Mouse (Mus musculus) CH12.LX (cell line): ENCODE data around the gene Kif19a. TPM values are rescaled to one million over a fixed set of nuclear protein-coding genes. Genes with fewer than 3 reads are reported as not detected.

Experiments
- DNase-seq: peaks from one replicate; pipeline ENCODE4 v3.0.0-alpha.2; 2013; ENCODE audit errors: extremely low read depth
- H3K27ac ChIP-seq: 2 replicates; pipeline ENCODE4 v1.5.1; 2012; ENCODE audit warnings: low read depth, mild to moderate bottlenecking, control low read depth, moderate library complexity; ENCODE audit not compliant: insufficient read depth
- H3K27me3 ChIP-seq: replicated peaks from 2 replicates; pipeline ENCODE3; 2012; ENCODE audit warnings: inconsistent platforms
- H3K36me3 ChIP-seq, 2 experiments: replicated peaks in 1 of 2; 2 replicates each; pipeline versions ENCODE3 to v1.6.1; 2012; ENCODE audit warnings: inconsistent platforms in 1 of 2, low read length in 1 of 2, mild to moderate bottlenecking in 1 of 2, mixed read lengths in 1 of 2, moderate library complexity in 1 of 2; ENCODE audit not compliant: control insufficient read depth in 1 of 2, insufficient read depth in 1 of 2
- H3K4me1 ChIP-seq, 2 experiments: 2 replicates each; pipeline ENCODE4 v1.6.1; 2012; ENCODE audit warnings: inconsistent platforms in 1 of 2, moderate library complexity in 1 of 2; ENCODE audit not compliant: insufficient read depth in 2 of 2, control insufficient read depth in 1 of 2
- H3K4me2 ChIP-seq: 2 replicates; pipeline ENCODE4 v1.6.1; 2012; ENCODE audit warnings: low read depth, mild to moderate bottlenecking, control low read depth; ENCODE audit not compliant: poor library complexity, insufficient read depth, severe bottlenecking
- H3K4me3 ChIP-seq, 3 experiments: fragments of 150-350 bp in 1 of 3; sonication (generic) in 1 of 3; replicated peaks in 1 of 3; 2 replicates each; pipeline versions ENCODE3 to v1.5.1; 2011 to 2012; ENCODE audit warnings: low read depth in 2 of 3, low read length in 2 of 3, mild to moderate bottlenecking in 2 of 3, moderate library complexity in 2 of 3, control low read depth in 1 of 3, improper control_type of control experiment in 1 of 3, inconsistent platforms in 1 of 3, mixed read lengths in 1 of 3; ENCODE audit not compliant: poor library complexity in 1 of 3
- H3K79me2 ChIP-seq: replicated peaks from 2 replicates; pipeline ENCODE4 v1.6.1; 2012; ENCODE audit warnings: mild to moderate bottlenecking, moderate library complexity; ENCODE audit not compliant: control insufficient read depth, poor library complexity, insufficient read depth, severe bottlenecking; ENCODE audit errors: extremely low read depth
- H3K9ac ChIP-seq: 2 replicates; pipeline ENCODE4 v1.6.1; 2012; ENCODE audit warnings: low read depth, mild to moderate bottlenecking, control low read depth, moderate library complexity; ENCODE audit not compliant: insufficient read depth
- H3K9me3 ChIP-seq: replicated peaks from 2 replicates; pipeline ENCODE3; 2012; ENCODE audit warnings: low read length, inconsistent platforms, mixed read lengths
- BHLHE40 ChIP-seq: IDR thresholded peaks from 2 replicates; pipeline ENCODE4 v1.6.1; 2011; ENCODE audit warnings: mild to moderate bottlenecking, low read depth, low read length, improper control_type of control experiment
- CHD1 ChIP-seq: IDR thresholded peaks from 2 replicates; pipeline ENCODE4 v1.6.1; 2012; ENCODE audit warnings: low read depth, low read length, improper control_type of control experiment, inconsistent platforms
- CHD2 ChIP-seq: IDR thresholded peaks from 2 replicates; pipeline ENCODE4 v1.6.1; 2011; ENCODE audit warnings: low read length, improper control_type of control experiment
- CTCF ChIP-seq, 2 experiments: IDR thresholded peaks in 1 of 2; conservative IDR thresholded peaks in 1 of 2; 2 replicates each; pipeline ENCODE4 v1.5.1; 2011 to 2012; ENCODE audit warnings: low read depth in 2 of 2, low read length in 2 of 2, improper control_type of control experiment in 1 of 2, inconsistent platforms in 1 of 2, mild to moderate bottlenecking in 1 of 2, moderate library complexity in 1 of 2
- E2F4 ChIP-seq: IDR thresholded peaks from 2 replicates; pipeline ENCODE4 v1.6.1; 2011; ENCODE audit warnings: low read depth, low read length, improper control_type of control experiment; ENCODE audit not compliant: insufficient replicate concordance
- ELF1 ChIP-seq: IDR thresholded peaks from 2 replicates; pipeline ENCODE4 v1.6.1; 2014; ENCODE audit warnings: low read depth, mild to moderate bottlenecking, inconsistent platforms, low read length, improper control_type of control experiment
- EP300 ChIP-seq: IDR thresholded peaks from 2 replicates; pipeline ENCODE4 v1.6.1; 2011; ENCODE audit warnings: low read length, improper control_type of control experiment
- ETS1 ChIP-seq: conservative IDR thresholded peaks from 2 replicates; pipeline ENCODE4 v1.6.1; 2012; ENCODE audit warnings: low read depth, mild to moderate bottlenecking, inconsistent platforms, low read length, improper control_type of control experiment, moderate library complexity
- GABPA ChIP-seq: IDR thresholded peaks from 2 replicates; pipeline ENCODE4 v1.6.1; 2012; ENCODE audit warnings: low read depth, low read length, improper control_type of control experiment, inconsistent platforms; ENCODE audit not compliant: insufficient replicate concordance
- HCFC1 ChIP-seq: IDR thresholded peaks from 2 replicates; pipeline ENCODE4 v1.6.1; 2012; ENCODE audit warnings: low read depth, mild to moderate bottlenecking, inconsistent platforms, low read length, improper control_type of control experiment
- IRF4 ChIP-seq: IDR thresholded peaks from 2 replicates; pipeline ENCODE4 v1.6.1; 2014; ENCODE audit warnings: low read depth, mild to moderate bottlenecking, inconsistent platforms, low read length, improper control_type of control experiment
- JUN ChIP-seq: IDR thresholded peaks from 2 replicates; pipeline ENCODE4 v1.6.1; 2011; ENCODE audit warnings: low read depth, mild to moderate bottlenecking, low read length, improper control_type of control experiment, moderate library complexity; ENCODE audit not compliant: insufficient read depth
- JUND ChIP-seq: conservative IDR thresholded peaks from 2 replicates; pipeline ENCODE4 v1.6.1; 2011; ENCODE audit warnings: low read depth, low read length, improper control_type of control experiment
- KAT2A ChIP-seq: IDR thresholded peaks from 2 replicates; pipeline ENCODE4 v1.6.1; 2012; ENCODE audit warnings: low read length, improper control_type of control experiment, inconsistent platforms; ENCODE audit not compliant: insufficient replicate concordance
- MAFK ChIP-seq: IDR thresholded peaks from 2 replicates; pipeline ENCODE4 v1.6.1; 2011; ENCODE audit warnings: low read length, improper control_type of control experiment; ENCODE audit not compliant: insufficient replicate concordance
- MAX ChIP-seq: IDR thresholded peaks from 2 replicates; pipeline ENCODE4 v1.6.1; 2011; ENCODE audit warnings: low read length, improper control_type of control experiment
- MAZ ChIP-seq: IDR thresholded peaks from 2 replicates; pipeline ENCODE4 v1.6.1; 2012; ENCODE audit warnings: low read depth, mild to moderate bottlenecking, inconsistent platforms, low read length, improper control_type of control experiment, moderate library complexity
- MEF2A ChIP-seq: IDR thresholded peaks from 2 replicates; pipeline ENCODE4 v1.6.1; 2014; ENCODE audit warnings: low read depth, mild to moderate bottlenecking, inconsistent platforms, low read length, improper control_type of control experiment, borderline replicate concordance
- MXI1 ChIP-seq: IDR thresholded peaks from 2 replicates; pipeline ENCODE4 v1.6.1; 2011; ENCODE audit warnings: mild to moderate bottlenecking, low read depth, low read length, improper control_type of control experiment
- MYC ChIP-seq: IDR thresholded peaks from 2 replicates; pipeline ENCODE4 v1.6.1; 2011; ENCODE audit warnings: low read depth, mild to moderate bottlenecking, improper control_type of control experiment, low read length
- NELFE ChIP-seq: IDR thresholded peaks from 2 replicates; pipeline ENCODE4 v1.6.1; 2011; ENCODE audit warnings: low read depth, low read length, improper control_type of control experiment
- NRF1 ChIP-seq: IDR thresholded peaks from 2 replicates; pipeline ENCODE4 v1.6.1; 2014; ENCODE audit warnings: low read depth, mild to moderate bottlenecking, inconsistent platforms, low read length, improper control_type of control experiment, moderate library complexity
- PAX5 ChIP-seq: IDR thresholded peaks from 2 replicates; pipeline ENCODE4 v1.6.1; 2012; ENCODE audit warnings: low read length, inconsistent platforms, mixed read lengths
- POLR2A ChIP-seq: IDR thresholded peaks from 2 replicates; pipeline ENCODE4 v1.6.1; 2011; ENCODE audit warnings: low read depth, mild to moderate bottlenecking, improper control_type of control experiment, low read length
- POLR2AphosphoS2 ChIP-seq: IDR thresholded peaks from 2 replicates; pipeline ENCODE4 v1.6.1; 2011; ENCODE audit warnings: low read depth, low read length, improper control_type of control experiment
- RAD21 ChIP-seq: IDR thresholded peaks from 2 replicates; pipeline ENCODE4 v1.6.1; 2011; ENCODE audit warnings: low read depth, mild to moderate bottlenecking, low read length, improper control_type of control experiment, moderate library complexity
- RCOR1 ChIP-seq: conservative IDR thresholded peaks from 2 replicates; pipeline ENCODE4 v1.6.1; 2012; ENCODE audit warnings: low read depth, mild to moderate bottlenecking, inconsistent platforms, low read length, improper control_type of control experiment
- SIN3A ChIP-seq: IDR thresholded peaks from 2 replicates; pipeline ENCODE4 v1.6.1; 2012; ENCODE audit warnings: low read length, improper control_type of control experiment, inconsistent platforms
- SMC3 ChIP-seq: IDR thresholded peaks from 2 replicates; pipeline ENCODE4 v1.6.1; 2011; ENCODE audit warnings: low read depth, low read length, improper control_type of control experiment
- TBP ChIP-seq: conservative IDR thresholded peaks from 2 replicates; pipeline ENCODE4 v1.6.1; 2011; ENCODE audit warnings: low read depth, low read length, improper control_type of control experiment
- TCF12 ChIP-seq: IDR thresholded peaks from 2 replicates; pipeline ENCODE4 v1.6.1; 2014; ENCODE audit warnings: low read depth, mild to moderate bottlenecking, inconsistent platforms, low read length, improper control_type of control experiment
- UBTF ChIP-seq: IDR thresholded peaks from 2 replicates; pipeline ENCODE4 v1.6.1; 2012; ENCODE audit warnings: low read depth, mild to moderate bottlenecking, inconsistent platforms, low read length, improper control_type of control experiment, moderate library complexity
- USF1 ChIP-seq: IDR thresholded peaks from 2 replicates; pipeline ENCODE4 v1.6.1; 2014; ENCODE audit warnings: low read depth, mild to moderate bottlenecking, inconsistent platforms, low read length, improper control_type of control experiment
- USF2 ChIP-seq: conservative IDR thresholded peaks from 2 replicates; pipeline ENCODE4 v1.6.1; 2011; ENCODE audit warnings: low read depth, low read length, improper control_type of control experiment
- ZC3H11A ChIP-seq: IDR thresholded peaks from 2 replicates; pipeline ENCODE4 v1.6.1; 2012; ENCODE audit warnings: low read depth, mild to moderate bottlenecking, inconsistent platforms, low read length, improper control_type of control experiment
- ZKSCAN1 ChIP-seq: IDR thresholded peaks from 2 replicates; pipeline ENCODE4 v1.6.1; 2012; ENCODE audit warnings: low read depth, inconsistent platforms, low read length, improper control_type of control experiment, borderline replicate concordance
- ZMIZ1 ChIP-seq: IDR thresholded peaks from 2 replicates; pipeline ENCODE4 v1.6.1; 2012; ENCODE audit warnings: low read depth, mild to moderate bottlenecking, inconsistent platforms, low read length, improper control_type of control experiment
- ZNF384 ChIP-seq: IDR thresholded peaks from 2 replicates; pipeline ENCODE4 v1.6.1; 2012; ENCODE audit warnings: low read depth, low read length, improper control_type of control experiment, inconsistent platforms
- dilution Hi-C: fragments of 300-500 bp; cut with MboI; formaldehyde crosslinking; loops from 2 replicates; pipeline ENCODE4 v1.14.3; 2020; ENCODE audit warnings: low sequenced_read_pairs; ENCODE audit not compliant: extremely low pct_unique_long_range_greater_than_20kb, extremely low pct_ligation_motif_present
- in situ Hi-C: fragments of 300-500 bp; cut with MboI; formaldehyde crosslinking; loops from 3 replicates; pipeline ENCODE4 v1.14.3; 2019; ENCODE audit warnings: low sequenced_read_pairs, low pct_ligation_motif_present, low pct_unique_long_range_greater_than_20kb, mixed read lengths
- polyA plus RNA-seq: library from polyadenylated mRNA; unstranded; fragments of >175 nt; gene quantifications from 2 replicates; pipeline ENCODE4 v1.2.1, GENCODE M21; 2012; ENCODE audit warnings: low read depth; ENCODE audit not compliant: insufficient read length
- total RNA-seq, 2 experiments: library from RNA; depleted of rRNA; stranded (reverse); fragments of 300-350 nt in 1 of 2; fragments of >200 nt in 1 of 2; gene quantifications; 2 replicates each; pipeline ENCODE4 v1.2.3; 2012 to 2014

The Kif19a gene
- total and polyA plus RNA-seq, 3 experiments: 1.4 to 8.2 (median 1.9) TPM

GRCm38 (mm10) chr11:114745134-114745533 lies 20.1 kb upstream of the Kif19a start:
- 0 out of 2 replicates have a peak overlapping the region, but pooled peaks have one; percentile 15 for H3K9ac ChIP-seq
- H3K4me1 ChIP-seq: peaks cover 18 to 58% of the 10 kb centered on the region in 2 experiments
- in situ Hi-C loops: no loop called here
- peak; percentile 95 for DNase-seq
- H3K9me3 ChIP-seq: no peaks in the 10 kb centered on the region
- H3K79me2 ChIP-seq: no peaks in the 10 kb centered on the region
- dilution Hi-C loops: no loop called here
- TF ChIP-seq TCF12: 0 out of 2 replicates have a peak, but pooled peaks have one; percentile 44
- peak; percentile 74; the same call in 1 of the 2 replicates for TF ChIP-seq MAZ
- no peak for TF ChIP-seq ZKSCAN1
- no peak for TF ChIP-seq EP300
- peak; percentile 69 for TF ChIP-seq ZC3H11A
- TF ChIP-seq NRF1: 0 out of 2 replicates have a peak, but pooled peaks have one; percentile 22
- no peak for TF ChIP-seq CHD2
- TF ChIP-seq MXI1: no peak; the same call in 1 of the 2 replicates
- TF ChIP-seq NELFE: peak; percentile 58; the same call in 1 of the 2 replicates
- TF ChIP-seq RAD21: no peak; the same call in none of the 2 replicates
- TF ChIP-seq KAT2A: no peak
- peak; percentile 94 for TF ChIP-seq SMC3
- TF ChIP-seq POLR2AphosphoS2: no peak
- peak; percentile 41; the same call in 1 of the 2 replicates for TF ChIP-seq HCFC1
- TF ChIP-seq BHLHE40: no peak
- no peak for TF ChIP-seq USF2
- TF ChIP-seq SIN3A: peak; percentile 50; the same call in 1 of the 2 replicates
- TF ChIP-seq ETS1: no peak
- peak; percentile 52; the same call in 1 of the 2 replicates for TF ChIP-seq ELF1
- no peak; the same call in 1 of the 2 replicates for TF ChIP-seq ZNF384
- no peak for TF ChIP-seq ZMIZ1
- TF ChIP-seq USF1: no peak
- TF ChIP-seq MAX: peak; percentile 45; the same call in 1 of the 2 replicates
- TF ChIP-seq PAX5: no peak
- 0 out of 2 replicates have a peak, but pooled peaks have one; percentile 19 for TF ChIP-seq POLR2A
- TF ChIP-seq GABPA: no peak
- TF ChIP-seq CHD1: no peak
- no peak for TF ChIP-seq E2F4
- TF ChIP-seq MAFK: no peak
- TF ChIP-seq JUN: no peak
- TF ChIP-seq TBP: no peak
- TF ChIP-seq UBTF: no peak
- TF ChIP-seq JUND: no peak
- TF ChIP-seq RCOR1: no peak
- TF ChIP-seq CTCF (conservative IDR thresholded peaks at IDR 0.05 in 1 of 2, IDR thresholded peaks at IDR 0.05 in 1 of 2; ENCODE audit: low read depth in 2 of 2, low read length in 2 of 2): peak; percentile 80 to 99
- TF ChIP-seq IRF4: peak; percentile 54; the same call in 1 of the 2 replicates
- no peak for TF ChIP-seq MYC
- no peak for TF ChIP-seq MEF2A
- TF ChIP-seq, all 38 proteins: peak for 13
- Histone ChIP-seq H3K36me3 (no peaks in the 10 kb centered on the region), H3K27ac (no peak overlapping the region), H3K4me3 (no peak overlapping the region), H3K4me2 (peak overlapping the region; percentile 30; the same call in 1 of the 2 replicates), H3K27me3 (peaks cover 2% of the 10 kb centered on the region)
